Mouse (Mus musculus) heart, postnatal 0 days (tissue): Measurements from ENCODE around the gene Calm4.

Experiments
- CTCF ChIP-seq: IDR thresholded peaks from 2 replicates; pipeline ENCODE4 v1.5.1; 2016; ENCODE audit warnings: antibody characterized with exemption, control low read depth, low read depth
- EP300 ChIP-seq: IDR thresholded peaks from 2 replicates; pipeline ENCODE4 v1.6.1; 2016; ENCODE audit warnings: antibody characterized with exemption, low read depth

DNA sequence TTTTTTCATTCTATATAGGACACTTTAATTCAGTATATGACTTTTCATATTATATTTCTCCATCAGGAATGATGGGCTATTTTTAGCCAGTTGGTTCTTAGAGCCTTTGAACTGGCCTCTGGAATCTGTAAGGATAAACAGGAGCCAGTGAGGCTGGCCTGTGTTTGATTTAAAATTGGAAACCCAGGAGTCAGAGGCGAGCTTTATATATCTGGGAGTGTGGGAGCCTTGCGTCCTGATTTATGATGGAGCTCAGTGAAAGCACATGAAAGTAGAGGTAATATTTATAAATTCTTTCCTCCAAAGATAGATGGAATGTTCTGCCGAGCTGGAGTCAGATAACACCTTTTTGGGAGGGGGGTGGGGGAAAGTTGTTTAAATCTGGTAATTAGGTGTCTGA, 38.2 kb upstream of the Calm4 start:
- no peak for TF ChIP-seq CTCF
- no peak for TF ChIP-seq EP300
